Comparison of ENCODE assay signal across 8 mouse cellular contexts in the genomic region with DNA sequence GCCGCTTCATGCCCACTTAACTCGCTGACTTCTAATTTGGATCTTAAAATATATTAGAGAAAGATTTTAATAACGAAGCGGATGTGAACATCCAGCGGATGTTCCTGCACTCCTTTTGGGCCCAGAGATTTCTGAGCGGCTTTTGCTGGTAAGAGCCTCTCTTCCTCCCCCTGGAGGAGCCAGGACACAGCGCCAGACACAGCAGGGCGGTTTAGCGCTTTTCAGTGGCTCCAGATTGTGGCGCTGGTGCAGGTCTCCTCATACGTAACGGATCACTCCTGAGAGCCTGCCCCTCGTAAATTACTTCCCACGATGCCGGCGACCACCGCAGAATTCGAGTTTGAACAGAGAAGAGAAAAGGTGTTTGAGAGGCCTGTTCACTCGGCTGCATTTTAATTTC. TPM values are rescaled to one million over a fixed set of nuclear protein-coding genes. Genes with fewer than 3 reads are reported as not detected.
DNase-seq lines count a peak whose midpoint lies in the region; ATAC-seq and TF ChIP-seq lines count a peak whose summit lies in the region.

No protein-coding gene starts in this region.

- intact Hi-C loops in left cerebral cortex, postnatal 25 days (cut with DNase I), result loop anchor here (5.0 kb wide), 1 partner anchor 184 kb away; no protein-coding TSS in a partner anchor

- TF ChIP-seq POLR2A in thymus, adult 2 months (IDR thresholded peaks at IDR 0.05; ENCODE audit: control insufficient read depth, extremely low read depth, insufficient read depth, low read length, poor library complexity), result no peak

- peaks cover 19% of the 10 kb centered on the region for H3K36me3 ChIP-seq in thymus, adult 2 months (ENCODE audit: control insufficient read depth, insufficient read depth, low read length)

- H3K27me3 ChIP-seq in thymus, adult 2 months (ENCODE audit: control insufficient read depth, insufficient read depth, low read length), result no peaks in the 10 kb centered on the region

- H3K4me1 ChIP-seq in thymus, adult 2 months (replicated peaks; ENCODE audit: control insufficient read depth, insufficient read depth, low read length), result no peaks in the 10 kb centered on the region

- no peak for TF ChIP-seq CTCF in thymus, adult 2 months (IDR thresholded peaks at IDR 0.05; ENCODE audit: borderline replicate concordance, control insufficient read depth, extremely low read depth, insufficient read depth, low read length, poor library complexity)

- no peak overlapping the region for H3K27ac ChIP-seq in thymus, adult 2 months (ENCODE audit: control insufficient read depth, insufficient read depth, low read length)

- H3K4me3 ChIP-seq in thymus, adult 2 months (ENCODE audit: control insufficient read depth, insufficient read depth, low read length), result no peak overlapping the region

- WGBS in thymus, adult 2 months, result 44% methylated on average over 19 of the region's 19 CpGs

- DNase-seq in WW6 (ENCODE audit: low read depth, low spot score), result peak; percentile 75
- DNase-seq in cerebellum, adult 9-10 months, result peak; percentile 84
- DNase-seq in forelimb bud, embryonic 11.5 days (ENCODE audit: low read depth, low spot score), result peak; percentile 77
- DNase-seq in hindlimb bud, embryonic 11.5 days (ENCODE audit: extremely low spot score, low read depth, low spot score), result peak; percentile 22
- DNase-seq in left cerebral cortex, postnatal 25 days (ENCODE audit: low spot score in 2 of 2), result peak; percentile 43 to 72
- DNase-seq in right cerebral cortex, postnatal 36 days (ENCODE audit: low spot score in 2 of 2), result peak; percentile 23 to 43
- no peak for DNase-seq in thymus, adult 2 months

- 0 out of 2 replicates have a peak, but pooled peaks have one; percentile 34 for ATAC-seq in megakaryocyte progenitor cell, adult 5-6 weeks (replicated peaks; ENCODE audit: poor library complexity)

RNA-seq across cellular contexts. Expression of gene Snx11, which starts 41.5 kb away (rescaled TPM):
- 10 to 100 TPM; 43.3 to 47.3 TPM for total RNA-seq in left cerebral cortex, postnatal 25 days (2021)
- total RNA-seq in megakaryocyte progenitor cell, adult 5-6 weeks (2015), result 8.6 and 9.6 TPM in 2 replicates
- 16.9 and 17.3 TPM in 2 replicates for total RNA-seq in megakaryocyte progenitor cell, adult 5-6 weeks (2017)
- 25.0 and 26.2 TPM in 2 replicates for polyA plus RNA-seq in thymus, adult 2 months (2012; rRNA removed)

RNA-seq across cellular contexts. Expression of gene Cbx1, which starts 53.0 kb away (rescaled TPM):
- 10 to 100 TPM; 47.0 to 47.7 TPM for total RNA-seq in left cerebral cortex, postnatal 25 days (2021)
- total RNA-seq in megakaryocyte progenitor cell, adult 5-6 weeks (2015), result 61.3 and 70.5 TPM in 2 replicates
- total RNA-seq in megakaryocyte progenitor cell, adult 5-6 weeks (2017), result 94.4 and 116 TPM in 2 replicates
- 52.3 and 61.2 TPM in 2 replicates for polyA plus RNA-seq in thymus, adult 2 months (2012; rRNA removed)
